Mouse (Mus musculus): ENCODE measurements at regions not wholly inside any gene's neighbourhood (a gene's known extent, or its start where the extent isn't known, plus 50 kb on each side); places are given as distances from the start of the nearest gene placed in this dataset.
A peak's percentile ranks its signal among the peaks of the same experiment; 100 is the strongest.

DNA sequence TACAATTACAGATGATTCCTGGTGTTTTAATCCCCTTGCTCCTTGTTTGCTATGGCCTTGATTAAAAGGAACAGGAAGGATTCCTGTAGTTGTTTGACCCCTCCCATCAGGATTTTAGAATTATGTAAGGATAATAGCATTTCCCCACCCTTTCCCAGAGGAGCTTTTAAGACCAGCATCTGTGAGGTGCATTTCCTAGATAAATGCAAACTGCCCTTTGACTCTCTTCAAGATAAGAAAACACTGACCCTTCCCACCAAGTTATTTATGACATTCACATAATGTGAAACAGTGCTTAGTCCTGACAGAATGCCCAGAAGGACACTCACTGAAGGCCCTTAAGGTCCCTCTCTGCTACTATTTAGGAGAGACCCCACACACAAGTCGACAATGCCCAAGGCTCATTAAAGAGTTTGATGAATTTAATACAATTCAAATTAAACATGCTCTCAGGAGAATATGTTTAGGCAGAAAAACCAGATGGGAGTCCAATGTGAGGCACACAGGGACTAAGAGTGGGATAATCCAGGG, 190.7 kb upstream of the Meox2 start:
- ATAC-seq: no peak
- 31% methylated on average over 1 of the region's 1 CpGs for WGBS
- Histone ChIP-seq H3K9ac (ENCODE audit: low read depth, low read length) (no peak overlapping the region), H3K27ac (ENCODE audit: low read depth, low read length) (no peak overlapping the region), H3K4me3 (ENCODE audit: low read length) (no peak overlapping the region), H3K4me1 (ENCODE audit: control insufficient read depth, insufficient read depth, low read depth, low read length) (peaks cover 6% of the 10 kb centered on the region), H3K4me2 (ENCODE audit: low read length) (no peak overlapping the region), H3K27me3 (replicated peaks; ENCODE audit: control insufficient read depth, insufficient read depth, low read length) (no peaks in the 10 kb centered on the region), H3K9me3 (ENCODE audit: control insufficient read depth, low read length) (no peaks in the 10 kb centered on the region), H3K36me3 (ENCODE audit: control insufficient read depth, insufficient read depth, low read length) (no peaks in the 10 kb centered on the region)

DNA sequence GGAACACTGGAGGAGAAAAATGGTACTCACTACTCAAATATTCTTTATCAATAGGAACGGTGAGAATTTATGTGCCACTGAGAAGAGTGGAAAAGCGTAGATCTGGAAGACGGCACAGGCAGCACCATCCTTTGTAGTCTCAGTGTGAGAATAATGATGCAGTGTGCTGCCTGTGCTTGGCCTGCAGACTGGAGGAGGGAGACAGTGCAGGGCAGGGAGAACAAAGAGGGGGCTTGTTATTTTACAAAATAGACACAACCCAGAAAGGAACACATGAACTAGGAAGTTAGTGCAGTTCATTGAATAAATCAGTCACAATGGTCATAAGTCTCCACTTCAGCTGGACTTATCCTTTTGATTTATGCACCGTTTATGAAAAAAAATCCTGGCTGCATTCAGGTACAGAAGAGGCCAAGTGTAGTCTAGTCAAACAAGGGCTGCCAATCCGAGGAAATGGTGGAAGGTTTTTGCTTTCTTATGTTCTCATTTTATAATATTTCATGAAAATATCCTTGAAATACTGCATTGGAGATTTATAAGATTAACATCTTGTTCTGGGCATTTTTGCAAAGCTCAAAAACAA, 190.0 kb upstream of the Meox2 start:
- WGBS: 23% methylated on average over 5 of the region's 5 CpGs
- Histone ChIP-seq H3K9me3 (ENCODE audit: control insufficient read depth, low read length) (no peaks in the 10 kb centered on the region), H3K4me2 (ENCODE audit: low read length) (no peak overlapping the region), H3K27me3 (replicated peaks; ENCODE audit: control insufficient read depth, insufficient read depth, low read length) (no peaks in the 10 kb centered on the region), H3K4me3 (ENCODE audit: low read length) (no peak overlapping the region), H3K36me3 (ENCODE audit: control insufficient read depth, insufficient read depth, low read length) (no peaks in the 10 kb centered on the region), H3K9ac (ENCODE audit: low read depth, low read length) (no peak overlapping the region), H3K4me1 (ENCODE audit: control insufficient read depth, insufficient read depth, low read depth, low read length) (peaks cover 3% of the 10 kb centered on the region), H3K27ac (ENCODE audit: low read depth, low read length) (no peak overlapping the region)
- peak; percentile 89 for ATAC-seq

DNA sequence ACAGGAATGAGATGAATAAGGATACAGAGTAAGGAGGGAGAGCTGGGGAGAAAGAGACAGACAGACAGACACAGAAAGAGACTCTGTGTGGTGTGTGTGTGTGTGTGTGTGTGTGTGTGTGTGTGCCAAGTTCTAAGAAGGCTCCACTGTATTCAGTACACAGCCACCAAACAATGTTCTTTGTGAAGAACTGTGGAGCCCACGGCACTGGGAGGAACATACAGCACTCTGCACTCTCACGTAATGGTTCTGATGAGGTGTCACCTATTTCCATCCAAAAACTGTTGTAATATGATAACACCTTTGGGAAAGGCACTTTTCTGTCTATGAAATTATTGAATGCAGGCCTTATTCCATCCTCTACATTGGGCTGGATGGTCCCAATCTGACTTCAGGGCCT, 184.8 kb upstream of the Meox2 start:
- Histone ChIP-seq H3K9me3 (ENCODE audit: control insufficient read depth, low read length) (no peaks in the 10 kb centered on the region), H3K36me3 (ENCODE audit: control insufficient read depth, insufficient read depth, low read length) (no peaks in the 10 kb centered on the region), H3K27ac (ENCODE audit: low read depth, low read length) (no peak overlapping the region), H3K27me3 (replicated peaks; ENCODE audit: control insufficient read depth, insufficient read depth, low read length) (no peaks in the 10 kb centered on the region), H3K4me3 (ENCODE audit: low read length) (no peak overlapping the region), H3K9ac (ENCODE audit: low read depth, low read length) (no peak overlapping the region), H3K4me2 (ENCODE audit: low read length) (no peak overlapping the region), H3K4me1 (ENCODE audit: control insufficient read depth, insufficient read depth, low read depth, low read length) (no peaks in the 10 kb centered on the region)
- no peak for ATAC-seq
- WGBS: 87% methylated on average over 2 of the region's 2 CpGs

DNA sequence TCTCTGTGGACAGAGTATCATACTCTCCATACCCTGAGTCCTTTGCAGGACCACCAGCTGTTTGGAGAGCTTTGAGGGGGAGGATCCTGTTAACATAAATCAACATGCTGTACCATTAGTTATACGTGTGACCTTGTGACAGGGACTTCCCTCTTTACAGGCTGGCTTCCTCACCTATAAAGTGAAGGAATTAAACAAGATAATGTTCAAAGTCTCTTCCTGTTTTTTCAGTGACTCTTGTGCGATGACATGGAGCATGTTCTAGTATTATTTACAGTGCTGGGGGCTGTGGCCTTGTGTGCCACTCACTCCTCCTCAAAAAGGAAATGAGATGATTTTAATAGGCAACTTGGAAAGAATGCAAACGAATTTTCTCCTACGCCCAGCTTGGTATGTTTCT, 182.1 kb upstream of the Meox2 start:
- no peaks in the 10 kb centered on the region for H3K36me3 ChIP-seq (ENCODE audit: control insufficient read depth, insufficient read depth, low read length)
- H3K27me3 ChIP-seq (replicated peaks; ENCODE audit: control insufficient read depth, insufficient read depth, low read length): no peaks in the 10 kb centered on the region
- no peaks in the 10 kb centered on the region for H3K9me3 ChIP-seq (ENCODE audit: control insufficient read depth, low read length)
- H3K4me2 ChIP-seq (ENCODE audit: low read length): no peak overlapping the region
- 67% methylated on average over 4 of the region's 4 CpGs for WGBS
- H3K9ac ChIP-seq (ENCODE audit: low read depth, low read length): no peak overlapping the region
- H3K4me3 ChIP-seq (ENCODE audit: low read length): no peak overlapping the region
- no peaks in the 10 kb centered on the region for H3K4me1 ChIP-seq (ENCODE audit: control insufficient read depth, insufficient read depth, low read depth, low read length)
- H3K27ac ChIP-seq (ENCODE audit: low read depth, low read length): no peak overlapping the region
- ATAC-seq: no peak

DNA sequence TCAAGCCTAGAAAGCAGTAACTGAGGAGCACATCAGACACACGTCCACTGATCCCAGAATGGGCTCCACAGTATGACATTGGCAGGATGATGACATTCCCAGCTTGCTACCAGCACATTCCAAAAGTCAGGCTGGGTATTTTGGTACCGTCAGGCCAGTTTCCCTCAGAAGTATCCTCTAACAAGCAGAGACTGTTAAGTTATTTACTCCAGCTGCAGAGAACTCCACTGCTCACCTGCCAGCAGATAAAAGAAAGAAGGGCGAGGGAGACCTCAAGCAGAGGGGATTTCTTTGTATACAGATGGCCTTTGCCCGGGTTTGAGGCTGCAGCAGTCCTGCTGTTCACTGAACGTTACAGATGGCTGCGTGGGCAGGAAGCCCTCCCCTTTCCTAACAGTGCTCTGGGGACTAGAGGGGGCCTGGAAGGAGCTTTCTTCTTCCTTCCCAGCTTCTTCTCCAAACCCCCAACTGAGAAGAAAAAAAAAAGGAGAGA, 175.2 kb upstream of the Meox2 start:
- Histone ChIP-seq H3K36me3 (ENCODE audit: control insufficient read depth, insufficient read depth, low read length) (no peaks in the 10 kb centered on the region), H3K27ac (ENCODE audit: low read depth, low read length) (no peak overlapping the region)
- peak; percentile 74 for ATAC-seq

DNA sequence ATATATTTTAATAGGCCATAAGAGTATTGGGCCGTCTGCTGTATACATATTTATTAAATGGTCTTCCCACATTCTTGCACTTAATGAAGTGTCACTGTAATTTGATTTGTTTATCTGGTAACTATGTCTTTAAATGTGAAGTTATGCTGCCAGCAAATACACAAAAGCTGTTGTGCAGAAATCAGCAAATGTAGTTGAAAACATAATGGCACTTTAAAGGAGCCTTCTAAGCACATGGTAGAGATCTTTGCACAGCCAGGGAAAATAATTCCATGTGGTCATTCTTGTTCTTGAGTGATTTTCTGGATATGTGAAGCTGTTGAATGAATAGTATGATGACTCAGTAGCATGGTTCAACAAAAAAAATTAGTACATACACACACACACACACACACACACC, 164.4 kb upstream of the Meox2 start:
- 86% methylated on average over 1 of the region's 1 CpGs for WGBS
- H3K4me3 ChIP-seq (ENCODE audit: low read length): no peak overlapping the region
- H3K27ac ChIP-seq (ENCODE audit: low read depth, low read length): no peak overlapping the region

More for the DNA sequence above, 175.2 kb upstream of the Meox2 start:
- H3K9ac ChIP-seq (ENCODE audit: low read depth, low read length): no peak overlapping the region
- no peaks in the 10 kb centered on the region for H3K9me3 ChIP-seq (ENCODE audit: control insufficient read depth, low read length)
- H3K4me1 ChIP-seq (ENCODE audit: control insufficient read depth, insufficient read depth, low read depth, low read length): no peaks in the 10 kb centered on the region
- no peak overlapping the region for H3K4me2 ChIP-seq (ENCODE audit: low read length)
- WGBS: 3% methylated on average over 6 of the region's 6 CpGs
- H3K27me3 ChIP-seq (replicated peaks; ENCODE audit: control insufficient read depth, insufficient read depth, low read length): no peaks in the 10 kb centered on the region
- H3K4me3 ChIP-seq (ENCODE audit: low read length): no peak overlapping the region

DNA sequence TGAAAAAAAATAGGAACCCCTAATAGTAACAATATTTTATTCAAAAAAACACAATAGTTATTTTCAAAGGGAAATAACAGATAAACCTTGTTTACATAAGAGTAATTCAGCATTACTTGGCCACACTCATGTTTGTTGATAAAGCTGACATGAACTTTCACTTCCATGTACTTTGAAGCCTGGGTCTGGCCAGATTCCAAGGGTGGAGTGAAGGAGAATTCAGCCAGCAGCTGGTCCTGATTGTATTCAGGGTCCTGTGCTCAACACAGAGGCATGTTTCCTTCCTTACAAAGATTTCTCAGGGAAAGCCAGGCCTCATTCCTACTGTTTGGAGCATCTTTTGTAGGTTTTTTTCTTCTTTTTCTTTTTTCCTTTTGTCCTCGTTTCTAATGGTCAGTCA, 162.4 kb upstream of the Meox2 start:
- Histone ChIP-seq H3K36me3 (ENCODE audit: control insufficient read depth, insufficient read depth, low read length) (no peaks in the 10 kb centered on the region), H3K4me2 (ENCODE audit: low read length) (no peak overlapping the region), H3K4me3 (ENCODE audit: low read length) (no peak overlapping the region), H3K9ac (ENCODE audit: low read depth, low read length) (no peak overlapping the region), H3K27me3 (replicated peaks; ENCODE audit: control insufficient read depth, insufficient read depth, low read length) (no peaks in the 10 kb centered on the region), H3K27ac (ENCODE audit: low read depth, low read length) (no peak overlapping the region), H3K4me1 (ENCODE audit: control insufficient read depth, insufficient read depth, low read depth, low read length) (no peaks in the 10 kb centered on the region), H3K9me3 (ENCODE audit: control insufficient read depth, low read length) (no peaks in the 10 kb centered on the region)
- no peak for ATAC-seq
- 42% methylated on average over 1 of the region's 1 CpGs for WGBS

More for the DNA sequence above, 164.4 kb upstream of the Meox2 start:
- no peak for ATAC-seq
- Histone ChIP-seq H3K4me2 (ENCODE audit: low read length) (no peak overlapping the region), H3K4me1 (ENCODE audit: control insufficient read depth, insufficient read depth, low read depth, low read length) (no peaks in the 10 kb centered on the region), H3K9me3 (ENCODE audit: control insufficient read depth, low read length) (no peaks in the 10 kb centered on the region), H3K36me3 (ENCODE audit: control insufficient read depth, insufficient read depth, low read length) (no peaks in the 10 kb centered on the region), H3K9ac (ENCODE audit: low read depth, low read length) (no peak overlapping the region), H3K27me3 (replicated peaks; ENCODE audit: control insufficient read depth, insufficient read depth, low read length) (no peaks in the 10 kb centered on the region)

DNA sequence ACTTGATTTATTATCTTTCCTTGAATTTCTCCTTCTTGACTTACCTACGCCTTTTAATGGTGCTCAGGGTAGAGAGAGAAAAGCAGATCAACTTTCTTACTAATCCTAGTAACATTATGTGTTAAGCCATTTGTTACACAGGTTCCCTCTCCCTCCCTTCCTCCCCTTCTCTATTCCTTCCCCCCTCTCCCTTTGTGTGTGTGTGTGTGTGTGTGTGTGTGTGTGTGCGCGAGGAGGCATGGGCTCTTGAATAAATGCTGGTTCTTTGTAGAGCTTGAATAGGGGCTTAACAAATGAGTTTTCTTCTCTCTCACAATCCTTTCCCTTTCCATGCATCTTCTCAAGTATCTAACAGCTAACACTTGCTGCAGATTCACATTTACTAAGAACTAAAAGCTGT, 160.4 kb upstream of the Meox2 start:
- H3K9ac ChIP-seq (ENCODE audit: low read depth, low read length): no peak overlapping the region
- H3K36me3 ChIP-seq (ENCODE audit: control insufficient read depth, insufficient read depth, low read length): no peaks in the 10 kb centered on the region
- 51% methylated on average over 3 of the region's 3 CpGs for WGBS
- H3K27me3 ChIP-seq (replicated peaks; ENCODE audit: control insufficient read depth, insufficient read depth, low read length): no peaks in the 10 kb centered on the region
- no peaks in the 10 kb centered on the region for H3K4me1 ChIP-seq (ENCODE audit: control insufficient read depth, insufficient read depth, low read depth, low read length)
- ATAC-seq: no peak
- H3K9me3 ChIP-seq (ENCODE audit: control insufficient read depth, low read length): no peaks in the 10 kb centered on the region
- H3K27ac ChIP-seq (ENCODE audit: low read depth, low read length): no peak overlapping the region
- no peak overlapping the region for H3K4me3 ChIP-seq (ENCODE audit: low read length)
- H3K4me2 ChIP-seq (ENCODE audit: low read length): no peak overlapping the region

DNA sequence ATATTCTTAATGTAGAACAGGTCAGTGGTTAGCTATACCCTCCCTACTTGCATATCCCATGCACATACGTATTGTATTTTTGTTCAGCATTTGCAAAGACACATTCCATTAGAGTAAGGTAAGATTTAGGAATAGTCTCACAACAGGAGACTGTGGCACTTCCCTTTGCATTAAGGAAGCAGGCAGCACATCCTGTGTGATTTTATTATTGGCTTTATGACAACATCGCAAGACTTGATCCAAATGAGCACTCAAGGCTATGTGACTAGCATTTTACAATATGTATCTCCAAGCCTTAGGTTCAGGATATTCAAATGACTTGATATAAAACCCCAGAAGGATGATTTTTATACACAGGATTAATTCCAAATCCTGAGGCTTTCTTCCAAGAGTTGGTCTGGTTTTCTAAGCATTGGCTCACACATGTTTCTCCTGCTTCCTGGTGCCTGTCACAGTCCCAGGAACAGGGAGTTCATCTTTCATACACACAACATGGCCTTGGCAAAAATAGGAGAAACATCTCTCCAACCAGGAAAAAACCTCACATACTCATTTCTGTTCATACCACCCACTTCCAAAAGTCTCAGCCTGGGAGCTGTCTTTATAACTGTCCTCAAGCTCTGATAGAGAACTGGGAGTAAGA, 159.1 kb upstream of the Meox2 start:
- no peaks in the 10 kb centered on the region for H3K27me3 ChIP-seq (replicated peaks; ENCODE audit: control insufficient read depth, insufficient read depth, low read length)
- 81% methylated on average over 2 of the region's 2 CpGs for WGBS
- H3K9me3 ChIP-seq (ENCODE audit: control insufficient read depth, low read length): no peaks in the 10 kb centered on the region
- H3K9ac ChIP-seq (ENCODE audit: low read depth, low read length): no peak overlapping the region
- no peak overlapping the region for H3K4me2 ChIP-seq (ENCODE audit: low read length)
- ATAC-seq: no peak
- H3K4me3 ChIP-seq (ENCODE audit: low read length): no peak overlapping the region
- no peaks in the 10 kb centered on the region for H3K4me1 ChIP-seq (ENCODE audit: control insufficient read depth, insufficient read depth, low read depth, low read length)
- H3K27ac ChIP-seq (ENCODE audit: low read depth, low read length): no peak overlapping the region
- H3K36me3 ChIP-seq (ENCODE audit: control insufficient read depth, insufficient read depth, low read length): no peaks in the 10 kb centered on the region

Measured in hindbrain, embryonic 16.5 days (tissue).